Mouse (Mus musculus) olfactory bulb, adult 2 months (tissue): Measurements from ENCODE around the gene Nxt1.
A peak's percentile ranks its signal among the peaks of the same experiment; 100 is the strongest.

Experiments used
- CTCF ChIP-seq: fragments of 200-500 bp; IDR thresholded peaks from 2 replicates; pipeline ENCODE4 v1.5.1; 2012; ENCODE audit warnings: low read depth, mild to moderate bottlenecking, low read length, moderate library complexity; ENCODE audit not compliant: insufficient read depth
- POLR2A ChIP-seq: fragments of 200-500 bp; IDR thresholded peaks from 2 replicates; pipeline ENCODE4 v1.6.1; 2012; ENCODE audit warnings: mild to moderate bottlenecking, low read depth, low read length, moderate library complexity; ENCODE audit not compliant: insufficient read depth

DNA sequence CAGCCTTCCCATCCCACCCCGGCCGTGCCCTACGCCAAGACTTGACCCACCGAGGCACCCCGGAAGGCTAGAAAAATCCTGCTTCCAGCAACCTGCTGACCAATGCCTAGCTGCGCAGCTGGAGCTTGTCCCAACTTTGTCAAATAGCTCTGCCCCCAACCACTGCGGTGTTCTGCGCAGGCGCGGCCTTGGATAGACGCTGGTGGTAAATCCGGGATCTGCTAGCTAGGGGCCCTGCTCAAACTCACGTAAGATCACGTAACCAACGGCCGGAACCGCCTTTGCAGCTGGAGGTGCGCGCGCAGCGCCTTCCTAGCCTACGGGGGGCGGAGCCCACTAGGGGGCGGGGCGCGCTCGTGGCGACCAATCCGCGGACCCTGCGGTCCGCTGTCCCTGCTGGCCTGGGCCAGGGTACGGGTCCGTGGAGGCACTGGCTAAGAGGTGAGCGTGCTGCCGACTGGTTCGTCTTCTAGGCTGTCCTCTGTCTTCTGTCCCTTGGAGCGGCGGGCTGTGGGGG lies 8.4 kb downstream of the Nxt1 start, which contains the start of gene Gzf1:
- TF ChIP-seq CTCF (no peak), POLR2A (peak; percentile 52)
